8 mouse cellular contexts compared by ENCODE assay signal in the genomic region with DNA sequence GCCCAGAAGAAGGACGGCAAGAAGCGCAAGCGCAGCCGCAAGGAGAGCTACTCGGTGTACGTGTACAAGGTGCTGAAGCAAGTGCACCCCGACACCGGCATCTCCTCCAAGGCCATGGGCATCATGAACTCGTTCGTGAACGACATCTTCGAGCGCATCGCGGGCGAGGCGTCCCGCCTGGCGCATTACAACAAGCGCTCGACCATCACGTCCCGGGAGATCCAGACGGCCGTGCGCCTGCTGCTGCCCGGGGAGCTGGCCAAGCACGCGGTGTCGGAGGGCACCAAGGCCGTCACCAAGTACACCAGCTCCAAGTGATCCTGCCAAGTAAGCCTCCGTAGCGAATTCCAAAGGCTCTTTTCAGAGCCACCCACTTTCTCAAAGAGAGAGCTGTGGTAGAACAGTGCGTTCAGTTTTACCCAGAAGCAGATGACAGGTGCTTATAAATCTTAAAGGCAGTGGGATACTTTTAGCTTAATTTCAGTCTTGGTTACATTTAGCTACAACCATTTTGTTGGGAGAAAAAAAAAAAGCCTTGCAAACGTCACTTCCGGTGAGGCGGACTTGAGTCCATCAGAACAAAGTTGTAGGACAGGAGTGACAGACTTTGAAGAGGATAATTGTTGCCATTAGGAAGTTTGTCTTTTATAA. TPM values are rescaled to one million over a fixed set of nuclear protein-coding genes. Genes with fewer than 3 reads are reported as not detected.
A peak's percentile ranks its signal among the peaks of the same experiment; 100 is the strongest.
DNase-seq lines count a peak whose midpoint lies in the region; ATAC-seq and TF ChIP-seq lines count a peak whose summit lies in the region.
"Not testable (repeated sequence)": the region's sequence is repeated elsewhere in the genome, so short reads cannot be mapped to it uniquely, and the experiment has no call there.

No protein-coding gene starts in this region.

- ATAC-seq in CD4-positive, CD25-positive, alpha-beta regulatory T cell, adult 4 months = peak; percentile 48
- ATAC-seq in heart, embryonic 15.5 days (replicated peaks; ENCODE audit: insufficient number of reproducible peaks, insufficient read depth, low FRiP score, low read depth) = peak; percentile 5
- peak; percentile 30 for ATAC-seq in kidney, embryonic 14.5 days (ENCODE audit: low FRiP score, low TSS enrichment)
- ATAC-seq in liver, embryonic 12.5 days = peak; percentile 41
- ATAC-seq in midbrain, postnatal 0 days (ENCODE audit: low FRiP score) = peak; percentile 45
- not testable (repeated sequence) for ATAC-seq in stomach, embryonic 14.5 days (ENCODE audit: insufficient number of reproducible peaks, insufficient read depth, low FRiP score, low read depth)

- peak overlapping the region; percentile 53 for H3K9ac ChIP-seq in heart, embryonic 15.5 days
- H3K9ac ChIP-seq in kidney, embryonic 14.5 days (ENCODE audit: low read depth, low read length) = peak overlapping the region; percentile 61
- H3K9ac ChIP-seq in liver, embryonic 12.5 days = peak overlapping the region; percentile 82
- peak overlapping the region; percentile 51; the same call in 1 of the 2 replicates for H3K9ac ChIP-seq in midbrain, postnatal 0 days (replicated peaks; ENCODE audit: low read length, poor library complexity, severe bottlenecking)
- peak overlapping the region; percentile 55 for H3K9ac ChIP-seq in stomach, embryonic 14.5 days (replicated peaks; ENCODE audit: low read depth, low read length)

- TF ChIP-seq CTCF in midbrain, postnatal 0 days (IDR thresholded peaks at IDR 0.05) = not testable (repeated sequence)

- H3K4me2 ChIP-seq in heart, embryonic 15.5 days = peak overlapping the region; percentile 68
- peak overlapping the region; percentile 52 for H3K4me2 ChIP-seq in kidney, embryonic 14.5 days (replicated peaks; ENCODE audit: low read depth, low read length)
- peak overlapping the region; percentile 78 for H3K4me2 ChIP-seq in liver, embryonic 12.5 days
- peak overlapping the region; percentile 70 for H3K4me2 ChIP-seq in midbrain, postnatal 0 days (ENCODE audit: low read depth, low read length, poor library complexity, severe bottlenecking)
- peak overlapping the region; percentile 78 for H3K4me2 ChIP-seq in stomach, embryonic 14.5 days (replicated peaks; ENCODE audit: low read depth, low read length)

- H3K9me3 ChIP-seq in erythroblast, embryonic 14.5 days (ENCODE audit: control insufficient read depth, low read length); heart, embryonic 15.5 days (replicated peaks); kidney, embryonic 14.5 days (ENCODE audit: control insufficient read depth, low read length); liver, embryonic 12.5 days (replicated peaks); midbrain, postnatal 0 days (ENCODE audit: low read length); stomach, embryonic 14.5 days (ENCODE audit: control insufficient read depth, low read depth, low read length): not testable (repeated sequence)

- DNase-seq in c-Kit-negative CD71-positive TER-119-positive erythroid progenitor cells, embryonic 14.5 days (ENCODE audit: low read depth, low spot score) = peak; percentile 81
- peak; percentile 92 for DNase-seq in midbrain, postnatal 0 days (ENCODE audit: low spot score)

- peak overlapping the region; percentile 90 for H3K27ac ChIP-seq in heart, embryonic 15.5 days
- H3K27ac ChIP-seq in kidney, embryonic 14.5 days (ENCODE audit: low read depth, low read length) = peak overlapping the region; percentile 99
- peak overlapping the region; percentile 99 for H3K27ac ChIP-seq in liver, embryonic 12.5 days
- H3K27ac ChIP-seq in midbrain, postnatal 0 days (ENCODE audit: low read depth, low read length) = peak overlapping the region; percentile 85
- H3K27ac ChIP-seq in stomach, embryonic 14.5 days (ENCODE audit: low read length) = peak overlapping the region; percentile 98

- WGBS in heart, embryonic 15.5 days = under 1% methylated on average over 19 of the region's 37 CpGs
- 0% methylated on average over 10 of the region's 37 CpGs for WGBS in kidney, embryonic 14.5 days
- under 1% methylated on average over 16 of the region's 37 CpGs for WGBS in liver, embryonic 12.5 days (ENCODE audit: insufficient replicate concordance)
- WGBS in midbrain, postnatal 0 days = 0% methylated on average over 11 of the region's 37 CpGs
- WGBS in stomach, embryonic 14.5 days = 0% methylated on average over 11 of the region's 37 CpGs

- H3K36me3 ChIP-seq in erythroblast, embryonic 14.5 days (ENCODE audit: control insufficient read depth); heart, embryonic 15.5 days; kidney, embryonic 14.5 days (ENCODE audit: control insufficient read depth, insufficient read depth, low read length); liver, embryonic 12.5 days; midbrain, postnatal 0 days (ENCODE audit: insufficient read depth, low read length); stomach, embryonic 14.5 days (ENCODE audit: control insufficient read depth, insufficient read depth, low read length): not testable (repeated sequence)

- H3K4me3 ChIP-seq in erythroblast, embryonic 14.5 days (replicated peaks) = peak overlapping the region; percentile 79
- peak overlapping the region; percentile 45 for H3K4me3 ChIP-seq in heart, embryonic 15.5 days
- peak overlapping the region; percentile 47 for H3K4me3 ChIP-seq in kidney, embryonic 14.5 days (ENCODE audit: low read length)
- peak overlapping the region; percentile 60 for H3K4me3 ChIP-seq in liver, embryonic 12.5 days
- peak overlapping the region; percentile 45 for H3K4me3 ChIP-seq in midbrain, postnatal 0 days (ENCODE audit: low read depth, low read length)
- peak overlapping the region; percentile 34 for H3K4me3 ChIP-seq in stomach, embryonic 14.5 days (ENCODE audit: low read depth, low read length)

- H3K4me1 ChIP-seq in erythroblast, embryonic 14.5 days (ENCODE audit: control insufficient read depth) = peaks cover 71% of the 10 kb centered on the region
- H3K4me1 ChIP-seq in heart, embryonic 15.5 days (replicated peaks) = peaks cover 19% of the 10 kb centered on the region
- H3K4me1 ChIP-seq in kidney, embryonic 14.5 days (ENCODE audit: control insufficient read depth, insufficient read depth, low read length); stomach, embryonic 14.5 days (ENCODE audit: control insufficient read depth, insufficient read depth, low read length): not testable (repeated sequence)
- peaks cover 64% of the 10 kb centered on the region for H3K4me1 ChIP-seq in liver, embryonic 12.5 days
- peaks cover 10% of the 10 kb centered on the region; the same call in 1 of the 2 replicates for H3K4me1 ChIP-seq in midbrain, postnatal 0 days (ENCODE audit: insufficient read depth, low read length)

- H3K27me3 ChIP-seq in erythroblast, embryonic 14.5 days (ENCODE audit: control insufficient read depth); heart, embryonic 15.5 days; kidney, embryonic 14.5 days (ENCODE audit: control insufficient read depth, insufficient read depth, low read length); liver, embryonic 12.5 days (replicated peaks); midbrain, postnatal 0 days (ENCODE audit: insufficient read depth, low read length); stomach, embryonic 14.5 days (ENCODE audit: control insufficient read depth, insufficient read depth, low read length): not testable (repeated sequence)

RNA-seq across cellular contexts. Expression of a gene that starts 0.4 kb away (rescaled TPM):
- polyA plus RNA-seq in CD4-positive, CD25-positive, alpha-beta regulatory T cell, adult 4 months (2017; shearing (Covaris generic)) = 1 to 10 TPM; 4.0 to 4.2 TPM
- 17.5 and 20.6 TPM in 2 replicates for polyA plus RNA-seq in erythroblast, embryonic 14.5 days (2012)
- polyA plus RNA-seq in heart, embryonic 15.5 days (2015; fragmentation: Nextera tagmentation; extraction: Ambion mirVana) = 51.8 and 52.1 TPM in 2 replicates
- 54.0 and 60.2 TPM in 2 replicates for polyA plus RNA-seq in kidney, embryonic 14.5 days (2014; fragmentation: Nextera tagmentation; extraction: Ambion mirVana)
- 75.3 and 75.6 TPM in 2 replicates for polyA plus RNA-seq in liver, embryonic 12.5 days (2016; fragmentation: Nextera tagmentation; extraction: Ambion mirVana)
- total RNA-seq in midbrain, postnatal 0 days (2014; rRNA removed) = 66.3 and 125 TPM in 2 replicates
- 23.7 and 28.6 TPM in 2 replicates for polyA plus RNA-seq in midbrain, postnatal 0 days (2015; fragmentation: Nextera tagmentation; extraction: Ambion mirVana)
- polyA plus RNA-seq in stomach, embryonic 14.5 days (2014; fragmentation: Nextera tagmentation; extraction: Ambion mirVana) = 58.8 and 65.1 TPM in 2 replicates

RNA-seq across cellular contexts. Expression of a gene that starts 0.7 kb away (rescaled TPM):
- under 1 TPM; 0.51 to 0.74 TPM for polyA plus RNA-seq in CD4-positive, CD25-positive, alpha-beta regulatory T cell, adult 4 months (2017; shearing (Covaris generic))
- 1.1 and 2.1 TPM in 2 replicates for polyA plus RNA-seq in erythroblast, embryonic 14.5 days (2012)
- polyA plus RNA-seq in heart, embryonic 15.5 days (2015; fragmentation: Nextera tagmentation; extraction: Ambion mirVana) = 0.50 and 0.74 TPM in 2 replicates
- 1.3 and 1.9 TPM in 2 replicates for polyA plus RNA-seq in kidney, embryonic 14.5 days (2014; fragmentation: Nextera tagmentation; extraction: Ambion mirVana)
- 0.91 and 1.3 TPM in 2 replicates for polyA plus RNA-seq in liver, embryonic 12.5 days (2016; fragmentation: Nextera tagmentation; extraction: Ambion mirVana)
- 16.6 and 45.8 TPM in 2 replicates for total RNA-seq in midbrain, postnatal 0 days (2014; rRNA removed)
- polyA plus RNA-seq in midbrain, postnatal 0 days (2015; fragmentation: Nextera tagmentation; extraction: Ambion mirVana) = 0.21 and 0.28 TPM in 2 replicates
- polyA plus RNA-seq in stomach, embryonic 14.5 days (2014; fragmentation: Nextera tagmentation; extraction: Ambion mirVana) = 2.4 and 3.2 TPM in 2 replicates

RNA-seq across cellular contexts. Expression of a gene that starts 11.2 kb away (rescaled TPM):
- polyA plus RNA-seq in CD4-positive, CD25-positive, alpha-beta regulatory T cell, adult 4 months (2017; shearing (Covaris generic)) = not detected
- 0.10 TPM in 1 of 2 replicates, not detected in the other for polyA plus RNA-seq in erythroblast, embryonic 14.5 days (2012)
- polyA plus RNA-seq in heart, embryonic 15.5 days (2015; fragmentation: Nextera tagmentation; extraction: Ambion mirVana) = 0.14 TPM in 1 of 2 replicates, not detected in the other
- polyA plus RNA-seq in kidney, embryonic 14.5 days (2014; fragmentation: Nextera tagmentation; extraction: Ambion mirVana) = not detected in 2 replicates
- not detected in 2 replicates for polyA plus RNA-seq in liver, embryonic 12.5 days (2016; fragmentation: Nextera tagmentation; extraction: Ambion mirVana)
- 0.93 TPM in 1 of 2 replicates, not detected in the other for total RNA-seq in midbrain, postnatal 0 days (2014; rRNA removed)
- not detected in 2 replicates for polyA plus RNA-seq in midbrain, postnatal 0 days (2015; fragmentation: Nextera tagmentation; extraction: Ambion mirVana)
- polyA plus RNA-seq in stomach, embryonic 14.5 days (2014; fragmentation: Nextera tagmentation; extraction: Ambion mirVana) = not detected in 2 replicates

RNA-seq across cellular contexts. Expression of a gene that starts 13.8 kb away (rescaled TPM):
- polyA plus RNA-seq in CD4-positive, CD25-positive, alpha-beta regulatory T cell, adult 4 months (2017; shearing (Covaris generic)) = 1 to 10 TPM; 8.7 to 9.4 TPM
- polyA plus RNA-seq in erythroblast, embryonic 14.5 days (2012) = 0.93 and 3.0 TPM in 2 replicates
- 2.4 and 2.7 TPM in 2 replicates for polyA plus RNA-seq in heart, embryonic 15.5 days (2015; fragmentation: Nextera tagmentation; extraction: Ambion mirVana)
- 9.0 and 15.0 TPM in 2 replicates for polyA plus RNA-seq in kidney, embryonic 14.5 days (2014; fragmentation: Nextera tagmentation; extraction: Ambion mirVana)
- polyA plus RNA-seq in liver, embryonic 12.5 days (2016; fragmentation: Nextera tagmentation; extraction: Ambion mirVana) = 8.6 and 11.6 TPM in 2 replicates
- 622 and 783 TPM in 2 replicates for total RNA-seq in midbrain, postnatal 0 days (2014; rRNA removed)
- 1.5 and 2.2 TPM in 2 replicates for polyA plus RNA-seq in midbrain, postnatal 0 days (2015; fragmentation: Nextera tagmentation; extraction: Ambion mirVana)
- polyA plus RNA-seq in stomach, embryonic 14.5 days (2014; fragmentation: Nextera tagmentation; extraction: Ambion mirVana) = 7.2 and 9.6 TPM in 2 replicates

RNA-seq across cellular contexts. Expression of a gene that starts 26.2 kb away (rescaled TPM):
- polyA plus RNA-seq in CD4-positive, CD25-positive, alpha-beta regulatory T cell, adult 4 months (2017; shearing (Covaris generic)) = under 1 TPM; 0.57 to 0.69 TPM
- polyA plus RNA-seq in erythroblast, embryonic 14.5 days (2012) = 0.15 and 0.53 TPM in 2 replicates
- polyA plus RNA-seq in heart, embryonic 15.5 days (2015; fragmentation: Nextera tagmentation; extraction: Ambion mirVana) = 10.3 and 13.6 TPM in 2 replicates
- polyA plus RNA-seq in kidney, embryonic 14.5 days (2014; fragmentation: Nextera tagmentation; extraction: Ambion mirVana) = 6.0 and 7.6 TPM in 2 replicates
- polyA plus RNA-seq in liver, embryonic 12.5 days (2016; fragmentation: Nextera tagmentation; extraction: Ambion mirVana) = 4.9 and 5.7 TPM in 2 replicates
- total RNA-seq in midbrain, postnatal 0 days (2014; rRNA removed) = 1.8 and 2.5 TPM in 2 replicates
- 4.0 and 5.8 TPM in 2 replicates for polyA plus RNA-seq in midbrain, postnatal 0 days (2015; fragmentation: Nextera tagmentation; extraction: Ambion mirVana)
- polyA plus RNA-seq in stomach, embryonic 14.5 days (2014; fragmentation: Nextera tagmentation; extraction: Ambion mirVana) = 6.1 and 6.8 TPM in 2 replicates
